Mouse (Mus musculus): Measurements from ENCODE around the gene Pcgf2. TPM values are rescaled to one million over a fixed set of nuclear protein-coding genes. Genes with fewer than 3 reads are reported as not detected.
"Not testable (repeated sequence)": the region's sequence is repeated elsewhere in the genome, so short reads cannot be mapped to it uniquely, and the experiment has no call there.

The Pcgf2 gene
- polyA plus RNA-seq, 1 experiment = 24.3 TPM

- peaks cover 19% of the 10 kb centered on the region for H3K36me3 ChIP-seq (ENCODE audit: control insufficient read depth, insufficient read depth)
- TF ChIP-seq POLR2AphosphoS2 (IDR thresholded peaks at IDR 0.05; ENCODE audit: insufficient read length, low read depth) (peak; percentile 9), SRF (IDR thresholded peaks at IDR 0.05; ENCODE audit: control insufficient read depth, insufficient read length, low read depth) (no peak), TCF12 (IDR thresholded peaks at IDR 0.05; ENCODE audit: insufficient read depth, poor library complexity, severe bottlenecking) (no peak), TCF3 (IDR thresholded peaks at IDR 0.05; ENCODE audit: insufficient read length, low read depth) (no peak)
- no peak overlapping the region for H3ac ChIP-seq (ENCODE audit: control insufficient read depth, insufficient read length)
- H3K4me2 ChIP-seq (ENCODE audit: low read depth) = no peak overlapping the region
- no peaks in the 10 kb centered on the region for H3K79me2 ChIP-seq (ENCODE audit: control insufficient read depth, insufficient read depth)
- no peaks in the 10 kb centered on the region for H3K27me3 ChIP-seq (ENCODE audit: control insufficient read depth, insufficient read depth, insufficient read length)
- H3K4me3 ChIP-seq = no peak overlapping the region
These were observed 11.1 kb upstream of the Pcgf2 start for GRCm38 (mm10) chr11:97711200-97711900.

GRCm38 (mm10) chr11:97710067-97710466 lies 9.8 kb upstream of the Pcgf2 start:
- not testable (repeated sequence) for H3K4me3 ChIP-seq

DNA sequence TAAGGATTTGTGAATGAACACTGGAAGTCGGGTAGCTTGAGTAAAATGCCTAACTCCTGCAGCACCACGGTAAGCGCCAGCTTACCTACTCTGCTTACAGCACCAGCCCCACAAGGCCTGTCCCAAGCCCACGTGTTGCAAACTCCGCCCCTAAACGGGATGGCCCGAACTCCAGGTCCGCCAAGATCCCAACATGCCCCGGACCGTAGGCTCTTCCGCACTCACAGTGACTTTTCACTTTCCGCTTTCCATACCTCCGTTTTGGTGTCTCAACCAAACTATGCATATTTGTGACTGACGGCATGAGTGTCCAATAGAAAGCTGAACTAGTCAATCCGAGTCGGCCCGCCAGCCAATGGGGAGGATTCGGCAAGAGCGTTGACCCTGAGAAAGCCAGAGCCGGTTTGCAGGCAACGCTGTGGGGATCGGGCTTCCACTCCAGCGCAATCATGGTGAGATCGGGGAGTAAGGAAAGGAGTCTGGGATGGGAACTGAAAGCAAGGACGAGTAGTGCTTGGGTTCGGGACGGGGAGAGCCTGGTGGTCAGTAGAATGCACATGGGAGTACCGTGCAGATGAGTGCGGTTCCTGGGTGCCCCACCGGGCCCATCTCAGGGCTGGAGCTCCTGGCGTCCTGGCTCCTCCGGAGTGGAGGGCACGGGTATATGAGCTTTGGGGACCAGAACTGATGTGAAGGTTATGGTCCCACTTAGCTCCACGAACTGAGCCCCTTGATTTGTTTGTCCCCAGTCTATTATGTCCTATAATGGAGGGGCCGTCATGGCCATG lies 2.9 kb upstream of the Pcgf2 start, which contains the start of gene Psmb3:
Gene Psmb3, plus strand, starts transcription at position 361 of the 788 bp plus-strand sequence.
- peak within 1 kb of the TSS; percentile 93 for H3K4me2 ChIP-seq (ENCODE audit: low read depth)
- H3ac ChIP-seq (ENCODE audit: control insufficient read depth, insufficient read length) = peak within 1 kb of the TSS; percentile 36
- H3K36me3 ChIP-seq (ENCODE audit: control insufficient read depth, insufficient read depth) = no peaks in the 10 kb centered on the region
- TF ChIP-seq CEBPB (IDR thresholded peaks at IDR 0.05; ENCODE audit: insufficient read depth, poor library complexity, severe bottlenecking) (no peak), MYOG (IDR thresholded peaks at IDR 0.05; ENCODE audit: control insufficient read depth in 1 of 3, insufficient read depth in 1 of 3, insufficient read length in 2 of 3, low read depth in 2 of 3) (no peak), TCF12 (IDR thresholded peaks at IDR 0.05; ENCODE audit: insufficient read depth, poor library complexity, severe bottlenecking) (no peak), POLR2A (IDR thresholded peaks at IDR 0.05; ENCODE audit: insufficient read length, low read depth) (peak; percentile 61), REST (IDR thresholded peaks at IDR 0.05; ENCODE audit: insufficient read depth, insufficient read length) (no peak), SRF (IDR thresholded peaks at IDR 0.05; ENCODE audit: control insufficient read depth, insufficient read length, low read depth) (peak; percentile 64), POLR2AphosphoS2 (IDR thresholded peaks at IDR 0.05; ENCODE audit: insufficient read length, low read depth) (peak; percentile 72), USF1 (IDR thresholded peaks at IDR 0.05; ENCODE audit: low read depth) (peak; percentile 96), MYOD1 (IDR thresholded peaks at IDR 0.05; ENCODE audit: control insufficient read depth in 1 of 3, insufficient read length in 2 of 3, low read depth in 2 of 3) (no peak), MAX (IDR thresholded peaks at IDR 0.05; ENCODE audit: low read depth) (peak; percentile 81), E2F4 (IDR thresholded peaks at IDR 0.05; ENCODE audit: insufficient read depth) (no peak), TCF3 (IDR thresholded peaks at IDR 0.05; ENCODE audit: insufficient read length, low read depth) (no peak)
- peaks cover 35% of the 10 kb centered on the region for H3K79me2 ChIP-seq (ENCODE audit: control insufficient read depth, insufficient read depth)
- peak within 1 kb of the TSS; percentile 85 for H3K4me3 ChIP-seq
- H3K27me3 ChIP-seq (ENCODE audit: control insufficient read depth, insufficient read depth, insufficient read length) = no peaks in the 10 kb centered on the region

More at GRCm38 (mm10) chr11:97710067-97710466, 9.8 kb upstream of the Pcgf2 start:
- peaks cover 19% of the 10 kb centered on the region for H3K36me3 ChIP-seq (ENCODE audit: control insufficient read depth, insufficient read depth)
- H3K4me2 ChIP-seq (ENCODE audit: low read depth); H3ac ChIP-seq (ENCODE audit: control insufficient read depth, insufficient read length); H3K27me3 ChIP-seq (ENCODE audit: control insufficient read depth, insufficient read depth, insufficient read length); H3K79me2 ChIP-seq (ENCODE audit: control insufficient read depth, insufficient read depth): not testable (repeated sequence)

GRCm38 (mm10) chr11:97702393-97702745 lies 2.1 kb upstream of the Pcgf2 start:
- H3ac ChIP-seq (ENCODE audit: control insufficient read depth, insufficient read length) = peak overlapping the region; percentile 36
- no peaks in the 10 kb centered on the region for H3K36me3 ChIP-seq (ENCODE audit: control insufficient read depth, insufficient read depth)
- H3K27me3 ChIP-seq (ENCODE audit: control insufficient read depth, insufficient read depth, insufficient read length) = no peaks in the 10 kb centered on the region
- peaks cover 44% of the 10 kb centered on the region for H3K79me2 ChIP-seq (ENCODE audit: control insufficient read depth, insufficient read depth)
- H3K4me2 ChIP-seq (ENCODE audit: low read depth) = peak overlapping the region; percentile 92
- peak overlapping the region; percentile 85 for H3K4me3 ChIP-seq
- peak; percentile 94 for TF ChIP-seq CEBPB (IDR thresholded peaks at IDR 0.05; ENCODE audit: insufficient read depth, poor library complexity, severe bottlenecking)
- no peak for TF ChIP-seq E2F4 (IDR thresholded peaks at IDR 0.05; ENCODE audit: insufficient read depth)
- peak in 1 of 3 experiments; percentile 20 for TF ChIP-seq MYOD1 (IDR thresholded peaks at IDR 0.05; ENCODE audit: control insufficient read depth in 1 of 3, insufficient read length in 2 of 3, low read depth in 2 of 3)
- peak; percentile 38 for TF ChIP-seq POLR2A (IDR thresholded peaks at IDR 0.05; ENCODE audit: insufficient read length, low read depth)
- TF ChIP-seq REST (IDR thresholded peaks at IDR 0.05; ENCODE audit: insufficient read depth, insufficient read length) = no peak

GRCm38 (mm10) chr11:97701581-97702392 lies 1.5 kb upstream of the Pcgf2 start:
- Histone ChIP-seq H3ac (ENCODE audit: control insufficient read depth, insufficient read length) (peak overlapping the region; percentile 36), H3K4me2 (ENCODE audit: low read depth) (peak overlapping the region; percentile 92), H3K27me3 (ENCODE audit: control insufficient read depth, insufficient read depth, insufficient read length) (no peaks in the 10 kb centered on the region), H3K36me3 (ENCODE audit: control insufficient read depth, insufficient read depth) (no peaks in the 10 kb centered on the region), H3K4me3 (peak overlapping the region; percentile 89), H3K79me2 (ENCODE audit: control insufficient read depth, insufficient read depth) (peaks cover 49% of the 10 kb centered on the region)
- no peak for TF ChIP-seq MYOG (IDR thresholded peaks at IDR 0.05; ENCODE audit: control insufficient read depth in 1 of 3, insufficient read depth in 1 of 3, insufficient read length in 2 of 3, low read depth in 2 of 3)
- no peak for TF ChIP-seq POLR2AphosphoS2 (IDR thresholded peaks at IDR 0.05; ENCODE audit: insufficient read length, low read depth)
- TF ChIP-seq USF1 (IDR thresholded peaks at IDR 0.05; ENCODE audit: low read depth) = no peak
- TF ChIP-seq TCF3 (IDR thresholded peaks at IDR 0.05; ENCODE audit: insufficient read length, low read depth) = no peak
- TF ChIP-seq MAX (IDR thresholded peaks at IDR 0.05; ENCODE audit: low read depth) = no peak
- TF ChIP-seq E2F4 (IDR thresholded peaks at IDR 0.05; ENCODE audit: insufficient read depth) = no peak
- TF ChIP-seq REST (IDR thresholded peaks at IDR 0.05; ENCODE audit: insufficient read depth, insufficient read length) = no peak
- TF ChIP-seq SRF (IDR thresholded peaks at IDR 0.05; ENCODE audit: control insufficient read depth, insufficient read length, low read depth) = no peak
- no peak for TF ChIP-seq MYOD1 (IDR thresholded peaks at IDR 0.05; ENCODE audit: control insufficient read depth in 1 of 3, insufficient read length in 2 of 3, low read depth in 2 of 3)
- TF ChIP-seq POLR2A (IDR thresholded peaks at IDR 0.05; ENCODE audit: insufficient read length, low read depth) = no peak
- no peak for TF ChIP-seq TCF12 (IDR thresholded peaks at IDR 0.05; ENCODE audit: insufficient read depth, poor library complexity, severe bottlenecking)
- no peak for TF ChIP-seq CEBPB (IDR thresholded peaks at IDR 0.05; ENCODE audit: insufficient read depth, poor library complexity, severe bottlenecking)

Data from myocyte (in vitro differentiated cells).